Mouse (Mus musculus) activated CD4-positive, CD25-positive, alpha-beta regulatory T cell, adult 4 months (primary cell): ENCODE measurements around the gene Ccdc33. TPM values are rescaled to one million over a fixed set of nuclear protein-coding genes. Genes with fewer than 3 reads are reported as not detected.

ENCODE experiments used
- ATAC-seq: one replicate; pipeline ENCODE4 v1.8.0; 2017
- polyA plus RNA-seq, 2 experiments: library from polyadenylated mRNA; unstranded; fragments of 100-300 nt; shearing (Covaris generic); gene quantifications; one replicate each; pipeline ENCODE4 v1.2.1; 2017

Gene Ccdc33
- polyA plus RNA-seq, 2 experiments from 2014 or later: not detected

GRCm38 (mm10) chr9:58009588-58009987 lies 109.0 kb downstream of the Ccdc33 start:
- ATAC-seq: no peak

GRCm38 (mm10) chr9:58009015-58009362 lies 109.6 kb downstream of the Ccdc33 start:
- no peak for ATAC-seq

GRCm38 (mm10) chr9:58008336-58009014 lies 110.1 kb downstream of the Ccdc33 start:
- ATAC-seq: no peak

- ATAC-seq: no peak
These were observed 112.7 kb downstream of the Ccdc33 start, which contains the start of gene Cyp11a1 for GRCm38 (mm10) chr9:58005753-58006461. Cyp11a1 (plus strand) TSS chr9:58006411.

- no peak for ATAC-seq
These were observed 115.4 kb downstream of the Ccdc33 start for GRCm38 (mm10) chr9:58003272-58003671.

- ATAC-seq: no peak
These were observed 118.9 kb downstream of the Ccdc33 start for GRCm38 (mm10) chr9:57999676-58000075.

- ATAC-seq: no peak
These were observed 119.9 kb downstream of the Ccdc33 start for GRCm38 (mm10) chr9:57998685-57999084.

- peak; percentile 77 for ATAC-seq
These were observed 120.5 kb downstream of the Ccdc33 start for GRCm38 (mm10) chr9:57998032-57998659.

GRCm38 (mm10) chr9:57997511-57998031 lies 121.1 kb downstream of the Ccdc33 start:
- ATAC-seq: no peak

- ATAC-seq: no peak
These were observed 123.3 kb downstream of the Ccdc33 start for GRCm38 (mm10) chr9:57995282-57995681.

- ATAC-seq: no peak
These were observed 125.6 kb downstream of the Ccdc33 start for GRCm38 (mm10) chr9:57992781-57993591.

GRCm38 (mm10) chr9:57992060-57992459 lies 126.6 kb downstream of the Ccdc33 start:
- no peak for ATAC-seq

GRCm38 (mm10) chr9:57990438-57991110 lies 128.0 kb downstream of the Ccdc33 start:
- ATAC-seq: peak; percentile 49

GRCm38 (mm10) chr9:57989309-57989708 lies 129.3 kb downstream of the Ccdc33 start:
- ATAC-seq: no peak

- no peak for ATAC-seq
These were observed 130.5 kb downstream of the Ccdc33 start for GRCm38 (mm10) chr9:57988098-57988497.

- ATAC-seq: no peak
These were observed 132.3 kb downstream of the Ccdc33 start for GRCm38 (mm10) chr9:57986293-57986692.

GRCm38 (mm10) chr9:57985304-57985703 lies 133.3 kb downstream of the Ccdc33 start:
- ATAC-seq: no peak

GRCm38 (mm10) chr9:57980570-57980969 lies 138.1 kb downstream of the Ccdc33 start:
- ATAC-seq: no peak

GRCm38 (mm10) chr9:57978858-57979257 lies 139.8 kb downstream of the Ccdc33 start:
- ATAC-seq: no peak
